Mouse (Mus musculus) testis, adult 2 months (tissue): ENCODE results near the gene Ylpm1.

Source experiments
- CTCF ChIP-seq: fragments of 200-500 bp; IDR thresholded peaks from 2 replicates; pipeline ENCODE4 v1.5.1; 2012; ENCODE audit warnings: low read depth, mild to moderate bottlenecking, inconsistent platforms, low read length, moderate library complexity; ENCODE audit not compliant: control insufficient read depth, insufficient read depth, insufficient replicate concordance
- POLR2A ChIP-seq: fragments of 200-500 bp; IDR thresholded peaks from 2 replicates; pipeline ENCODE4 v1.6.1; 2012; ENCODE audit warnings: low read depth, mild to moderate bottlenecking, inconsistent platforms, low read length, moderate library complexity; ENCODE audit not compliant: control insufficient read depth

GRCm38 (mm10) chr12:85113337-85113736 is 117.2 kb downstream of the Ylpm1 start:
- TF ChIP-seq CTCF (no peak), POLR2A (no peak)
